Mouse (Mus musculus): ENCODE results near the gene Ankrd28. TPM values are rescaled to one million over a fixed set of nuclear protein-coding genes. Genes with fewer than 3 reads are reported as not detected.

Ankrd28 gene
- total RNA-seq, 2 experiments from 2014 or later, result 36.7 to 49.1 TPM

DNA sequence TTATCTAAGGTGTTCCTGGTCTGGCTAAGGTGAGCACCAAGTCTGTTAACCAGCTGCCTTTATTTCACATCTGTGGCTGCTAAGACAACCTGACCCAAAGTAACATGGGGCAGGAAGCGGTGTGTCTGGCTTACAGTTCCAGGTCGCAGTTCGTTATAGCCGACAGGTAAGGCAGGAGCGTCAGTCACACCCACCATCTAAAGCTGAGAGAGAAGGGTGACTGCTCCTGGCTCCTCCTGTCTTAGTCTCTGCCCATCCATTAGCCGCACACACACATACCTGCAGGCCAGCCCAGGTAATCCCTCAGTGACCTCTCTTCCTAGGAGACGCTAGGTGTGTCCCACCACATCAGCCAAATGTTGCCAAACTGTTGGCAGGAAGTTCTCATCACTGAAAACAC, 174.1 kb downstream of the Ankrd28 start:
- no peak for DNase-seq
- intact Hi-C loops (cut with DNase I), result loop anchor here (2.0 to 5.0 kb wide), 3 partner anchors 41 to 421 kb away; no protein-coding TSS in a partner anchor

DNA sequence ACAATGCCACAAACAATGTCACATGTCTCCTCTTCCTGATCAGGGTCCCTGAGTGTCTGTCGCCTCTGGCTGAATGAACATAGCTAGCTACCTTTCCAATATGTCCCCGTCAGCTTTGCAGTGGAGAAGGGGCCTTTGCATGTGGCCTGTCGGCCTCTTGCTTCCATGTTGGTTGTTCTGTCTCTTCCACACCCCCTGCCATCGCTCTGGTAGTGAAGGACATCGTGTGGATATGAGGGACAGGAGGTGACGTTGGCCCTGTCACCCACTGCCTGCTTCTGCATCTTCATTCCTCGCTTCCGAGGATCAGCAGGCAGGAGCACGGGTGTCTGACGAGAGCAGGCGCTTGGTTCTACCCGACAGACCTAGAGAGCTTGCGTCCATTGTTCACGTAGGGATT, 175.0 kb downstream of the Ankrd28 start:
- no peak for DNase-seq
- intact Hi-C loops (cut with DNase I), result loop anchor here (5.0 kb wide), 2 partner anchors 42 to 422 kb away; no protein-coding TSS in a partner anchor

GRCm38 (mm10) chr14:31654816-31655215, 175.6 kb downstream of the Ankrd28 start:
- no peak for DNase-seq
- intact Hi-C loops (cut with DNase I), result loop anchor here (5.0 kb wide), 4 partner anchors 42 to 422 kb away; no protein-coding TSS in a partner anchor

DNA sequence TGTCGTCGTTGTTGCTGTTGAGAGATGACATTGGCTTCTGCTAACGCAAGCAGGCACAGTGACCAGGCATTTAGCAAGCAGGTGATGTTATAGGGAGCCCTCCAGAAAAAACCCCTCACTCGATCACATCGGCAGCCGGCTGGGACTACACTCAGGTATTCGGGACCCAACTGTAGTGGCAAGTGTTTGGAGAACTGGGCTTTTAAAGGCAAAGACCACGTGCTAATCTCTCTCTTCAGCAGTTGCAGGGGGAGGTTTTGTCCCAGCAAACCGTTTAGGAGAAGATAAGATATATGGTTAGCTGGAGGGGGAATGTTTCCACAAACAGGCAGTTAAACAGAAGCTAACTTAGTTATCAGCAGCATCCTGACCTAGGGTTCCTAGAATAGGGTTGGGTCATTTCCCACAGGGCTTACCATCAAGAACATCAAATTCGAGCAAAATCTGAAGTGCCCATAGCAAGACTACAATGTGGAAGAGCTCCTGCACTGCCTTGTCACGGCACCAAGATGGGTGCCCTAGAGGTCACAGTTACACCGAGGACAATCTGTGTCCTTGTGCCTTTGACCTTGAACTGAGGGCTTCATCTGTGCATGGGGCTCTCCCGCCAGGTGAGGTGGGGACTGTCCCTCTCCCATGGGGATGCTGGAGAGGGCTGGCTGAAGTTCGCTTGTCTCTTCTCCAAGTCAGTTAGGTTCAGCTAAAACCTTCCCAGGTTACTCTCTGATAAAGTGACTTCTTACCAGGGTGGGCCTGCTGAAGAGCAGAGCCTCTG, 177.2 kb downstream of the Ankrd28 start:
- intact Hi-C loops (cut with DNase I), result loop anchor here (5.0 kb wide), 2 partner anchors 274 to 289 kb away; no protein-coding TSS in a partner anchor
- no peak for DNase-seq

GRCm38 (mm10) chr14:31652624-31653023, 177.8 kb downstream of the Ankrd28 start:
- intact Hi-C loops (cut with DNase I), result loop anchor here (5.0 kb wide), 2 partner anchors 275 to 290 kb away; no protein-coding TSS in a partner anchor
- no peak for DNase-seq

- intact Hi-C loops (cut with DNase I), result loop anchor here (5.0 kb wide), 2 partner anchors 275 to 290 kb away; no protein-coding TSS in a partner anchor
- no peak for DNase-seq
Observed at GRCm38 (mm10) chr14:31652106-31652505, 178.3 kb downstream of the Ankrd28 start.

DNA sequence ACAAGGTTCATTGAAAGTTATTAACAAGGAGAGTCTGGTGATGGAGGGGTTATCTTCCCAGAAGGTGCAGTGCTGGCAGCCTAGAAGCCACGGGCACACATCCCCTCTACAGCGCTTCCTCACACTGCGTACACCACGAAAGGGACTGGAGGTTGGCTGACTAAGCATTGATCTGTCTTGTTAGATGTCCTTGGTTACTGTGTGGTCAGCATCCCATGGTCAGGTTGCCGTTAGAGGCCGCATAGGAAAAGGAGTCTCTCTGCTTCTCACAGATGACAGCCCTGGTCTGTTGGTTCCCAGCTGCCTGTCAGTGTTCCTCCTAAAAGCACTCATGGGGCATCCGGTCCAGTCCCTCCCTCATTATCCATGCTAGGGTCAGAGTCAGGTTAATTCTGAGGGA, 179.2 kb downstream of the Ankrd28 start:
- DNase-seq, result no peak
- intact Hi-C loops (cut with DNase I), result loop anchor here (5.0 kb wide), 2 partner anchors 276 to 291 kb away; no protein-coding TSS in a partner anchor

DNA sequence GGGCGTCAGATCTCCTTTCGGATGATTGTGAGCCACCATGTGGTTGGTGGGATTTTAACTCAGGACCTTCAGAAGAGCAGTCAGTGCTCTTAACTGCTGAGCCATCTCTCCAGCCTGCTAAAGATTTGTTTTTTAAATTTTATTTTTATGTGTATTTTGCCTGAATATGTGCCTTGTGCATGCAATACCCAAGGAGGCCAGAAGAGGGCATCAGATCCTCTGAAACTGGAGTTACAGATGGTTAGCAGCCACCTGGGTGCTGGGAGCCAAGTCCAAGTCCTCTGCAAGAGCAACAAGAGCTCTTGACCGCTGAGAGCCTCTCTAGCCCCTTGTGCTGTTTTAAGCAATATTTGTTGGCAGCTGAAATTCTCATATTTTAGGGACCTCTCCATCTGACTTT, 180.1 kb downstream of the Ankrd28 start:
- intact Hi-C loops (cut with DNase I), result loop anchor here (5.0 kb wide), 2 partner anchors 277 to 292 kb away; no protein-coding TSS in a partner anchor
- DNase-seq, result no peak

Other genes with a start within 250 kb of the Ankrd28 start
- 1 to 10 TPM; 7.5 to 8.6 TPM for gene Colq, start 239.3 kb downstream of the Ankrd28 start, total RNA-seq (2021)
- 1 to 10 TPM in 1 of 2 experiments, not detected in 1; 1.6 TPM for gene Gm49387, start 189.8 kb downstream of the Ankrd28 start, total RNA-seq (2021)
- 1 to 10 TPM; 3.6 to 4.8 TPM for gene Btd, start 189.6 kb downstream of the Ankrd28 start, total RNA-seq (2021)
- gene Hacl1, start 189.4 kb downstream of the Ankrd28 start, total RNA-seq (2021), result 1 to 10 TPM; 5.3 to 7.4 TPM
- gene Galnt15, start 198.3 kb upstream of the Ankrd28 start, total RNA-seq (2021), result 1 to 10 TPM; 5.2 to 6.2 TPM